Mouse (Mus musculus) adrenal gland, postnatal 14 days (tissue): ENCODE measurements at regions not wholly inside any gene's neighbourhood (a gene's known extent, or its start where the extent isn't known, plus 50 kb on each side); places are given as distances from the start of the nearest gene placed in this dataset.

Experiments
- DNase-seq: peaks from one replicate; pipeline ENCODE4 v3.0.0; 2021; ENCODE audit warnings: mixed read lengths

GRCm38 (mm10) chr2:161470844-161471243 is 362.0 kb upstream of the Chd6 start:
- DNase-seq: no peak

GRCm38 (mm10) chr2:161470025-161470424 is 361.1 kb upstream of the Chd6 start:
- no peak for DNase-seq

GRCm38 (mm10) chr2:161467035-161467434 is 358.2 kb upstream of the Chd6 start:
- DNase-seq: no peak

GRCm38 (mm10) chr2:161460600-161460999 is 351.7 kb upstream of the Chd6 start:
- no peak for DNase-seq

GRCm38 (mm10) chr2:161454466-161454865 is 345.6 kb upstream of the Chd6 start:
- no peak for DNase-seq

GRCm38 (mm10) chr2:161433816-161434215 is 324.9 kb upstream of the Chd6 start:
- no peak for DNase-seq

GRCm38 (mm10) chr2:161429294-161429693 is 320.4 kb upstream of the Chd6 start:
- no peak for DNase-seq

GRCm38 (mm10) chr2:161425587-161425986 is 316.7 kb upstream of the Chd6 start:
- DNase-seq: peak; percentile 34

GRCm38 (mm10) chr2:161418062-161418461 is 309.2 kb upstream of the Chd6 start:
- no peak for DNase-seq

- DNase-seq: no peak
These were observed 307.5 kb upstream of the Chd6 start for GRCm38 (mm10) chr2:161416218-161416927.

GRCm38 (mm10) chr2:161408306-161408705 is 299.4 kb upstream of the Chd6 start:
- DNase-seq: no peak

GRCm38 (mm10) chr2:161405847-161406384 is 297.0 kb upstream of the Chd6 start:
- DNase-seq: no peak

GRCm38 (mm10) chr2:161398061-161398460 is 289.2 kb upstream of the Chd6 start:
- no peak for DNase-seq

- DNase-seq: no peak
These were observed 282.2 kb upstream of the Chd6 start for GRCm38 (mm10) chr2:161390954-161391690.

GRCm38 (mm10) chr2:161389318-161389835 is 280.5 kb upstream of the Chd6 start:
- DNase-seq: no peak

GRCm38 (mm10) chr2:161387054-161387453 is 278.2 kb upstream of the Chd6 start:
- no peak for DNase-seq

- no peak for DNase-seq
These were observed 273.5 kb upstream of the Chd6 start for GRCm38 (mm10) chr2:161382411-161382810.

GRCm38 (mm10) chr2:161378313-161378712 is 269.4 kb upstream of the Chd6 start:
- no peak for DNase-seq

- no peak for DNase-seq
These were observed 253.4 kb upstream of the Chd6 start for GRCm38 (mm10) chr2:161362325-161362724.

- no peak for DNase-seq
These were observed 240.2 kb upstream of the Chd6 start for GRCm38 (mm10) chr2:161349110-161349509.

GRCm38 (mm10) chr2:161344018-161344417 is 235.1 kb upstream of the Chd6 start:
- DNase-seq: no peak

- DNase-seq: no peak
These were observed 233.8 kb upstream of the Chd6 start for GRCm38 (mm10) chr2:161342648-161343047.

- DNase-seq: peak; percentile 37
These were observed 232.6 kb upstream of the Chd6 start for GRCm38 (mm10) chr2:161341368-161341891.
